Mouse (Mus musculus): Measurements from ENCODE around the gene Smim12. TPM values are rescaled to one million over a fixed set of nuclear protein-coding genes. Genes with fewer than 3 reads are reported as not detected.

Smim12 gene
- polyA plus RNA-seq, 1 experiment, result 18.1 TPM

GRCm38 (mm10) chr4:127203081-127203480 lies 40.5 kb upstream of the Smim12 start:
- Histone ChIP-seq H3K27me3 (ENCODE audit: control insufficient read depth, insufficient read depth, low read length) (no peaks in the 10 kb centered on the region), H3K36me3 (ENCODE audit: control insufficient read depth, insufficient read depth, low read length) (no peaks in the 10 kb centered on the region), H3K4me3 (ENCODE audit: low read depth, low read length) (no peak overlapping the region), H3K4me1 (ENCODE audit: control insufficient read depth, insufficient read depth, insufficient read length, low read length) (no peaks in the 10 kb centered on the region), H3K27ac (ENCODE audit: insufficient read depth, low read depth, low read length) (no peak overlapping the region)
- TF ChIP-seq POLR2A (IDR thresholded peaks at IDR 0.05; ENCODE audit: low read depth, low read length) (no peak), CTCF (IDR thresholded peaks at IDR 0.05; ENCODE audit: extremely low read depth, insufficient read length, insufficient replicate concordance, low read depth, low read length) (no peak)
- 55% methylated on average over 1 of the region's 1 CpGs for WGBS

GRCm38 (mm10) chr4:127211318-127211717 lies 32.3 kb upstream of the Smim12 start:
- Histone ChIP-seq H3K36me3 (ENCODE audit: control insufficient read depth, insufficient read depth, low read length) (no peaks in the 10 kb centered on the region), H3K27ac (ENCODE audit: insufficient read depth, low read depth, low read length) (no peak overlapping the region), H3K4me1 (ENCODE audit: control insufficient read depth, insufficient read depth, insufficient read length, low read length) (no peaks in the 10 kb centered on the region), H3K4me3 (ENCODE audit: low read depth, low read length) (no peak overlapping the region), H3K27me3 (ENCODE audit: control insufficient read depth, insufficient read depth, low read length) (0 out of 2 replicates have a peak, but pooled peaks cover 2% of the 10 kb centered on the region)
- no peak for TF ChIP-seq CTCF (IDR thresholded peaks at IDR 0.05; ENCODE audit: extremely low read depth, insufficient read length, insufficient replicate concordance, low read depth, low read length)
- 81% methylated on average over 9 of the region's 9 CpGs for WGBS

DNA sequence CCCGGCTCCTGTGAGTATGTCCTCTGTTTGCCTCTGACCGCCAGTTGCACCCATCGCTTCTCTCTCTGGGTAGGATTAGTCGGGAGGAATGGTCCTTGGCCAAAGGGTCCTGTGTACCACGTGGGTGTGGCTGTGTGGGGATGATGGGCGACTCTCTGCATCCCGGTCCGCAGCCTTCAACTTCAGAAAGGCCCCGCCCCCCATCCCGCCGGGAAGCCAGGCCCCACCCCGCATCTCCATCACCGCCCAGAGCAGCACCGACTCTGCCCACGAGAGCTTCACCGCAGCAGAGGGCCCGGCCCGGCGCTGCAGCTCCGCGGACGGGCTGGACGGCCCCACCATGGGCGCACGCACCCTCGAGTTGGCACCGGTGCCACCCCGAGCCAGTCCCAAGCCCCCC lies 29.1 kb upstream of the Smim12 start:
- Histone ChIP-seq H3K36me3 (ENCODE audit: control insufficient read depth, insufficient read depth, low read length) (no peaks in the 10 kb centered on the region), H3K27me3 (ENCODE audit: control insufficient read depth, insufficient read depth, low read length) (0 out of 2 replicates have a peak, but pooled peaks cover 2% of the 10 kb centered on the region), H3K27ac (ENCODE audit: insufficient read depth, low read depth, low read length) (no peak overlapping the region), H3K4me3 (ENCODE audit: low read depth, low read length) (no peak overlapping the region), H3K4me1 (ENCODE audit: control insufficient read depth, insufficient read depth, insufficient read length, low read length) (no peaks in the 10 kb centered on the region)
- WGBS, result 18% methylated on average over 27 of the region's 28 CpGs
- no peak for TF ChIP-seq POLR2A (IDR thresholded peaks at IDR 0.05; ENCODE audit: low read depth, low read length)
- no peak for TF ChIP-seq CTCF (IDR thresholded peaks at IDR 0.05; ENCODE audit: extremely low read depth, insufficient read length, insufficient replicate concordance, low read depth, low read length)

DNA sequence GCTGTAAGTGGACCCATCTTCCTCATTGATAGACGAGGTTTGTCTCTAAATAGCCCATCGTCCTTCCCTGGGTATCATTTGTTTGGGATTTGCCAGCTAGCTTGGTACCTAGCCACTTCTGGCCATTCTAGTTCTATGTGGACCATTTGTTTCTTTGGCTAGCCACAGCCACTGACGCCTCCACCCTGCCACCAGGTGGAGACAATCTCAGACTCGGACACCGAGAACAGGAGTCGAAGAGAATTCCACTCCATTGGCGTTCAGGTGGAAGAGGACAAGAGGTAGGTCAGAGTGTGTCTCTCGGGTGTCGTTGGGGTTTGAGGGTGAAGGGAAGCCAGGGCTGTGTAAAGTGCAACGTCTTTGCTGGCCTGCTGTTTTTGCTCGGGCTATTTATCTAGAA lies 28.5 kb upstream of the Smim12 start:
- Histone ChIP-seq H3K36me3 (ENCODE audit: control insufficient read depth, insufficient read depth, low read length) (no peaks in the 10 kb centered on the region), H3K4me1 (ENCODE audit: control insufficient read depth, insufficient read depth, insufficient read length, low read length) (no peaks in the 10 kb centered on the region), H3K27ac (ENCODE audit: insufficient read depth, low read depth, low read length) (no peak overlapping the region), H3K4me3 (ENCODE audit: low read depth, low read length) (no peak overlapping the region), H3K27me3 (ENCODE audit: control insufficient read depth, insufficient read depth, low read length) (0 out of 2 replicates have a peak, but pooled peaks cover 2% of the 10 kb centered on the region)
- TF ChIP-seq CTCF (IDR thresholded peaks at IDR 0.05; ENCODE audit: extremely low read depth, insufficient read length, insufficient replicate concordance, low read depth, low read length) (no peak; the same call in 1 of the 2 replicates), POLR2A (IDR thresholded peaks at IDR 0.05; ENCODE audit: low read depth, low read length) (no peak)
- WGBS, result 43% methylated on average over 11 of the region's 11 CpGs

- Histone ChIP-seq H3K27ac (ENCODE audit: insufficient read depth, low read depth, low read length) (no peak overlapping the region), H3K4me1 (ENCODE audit: control insufficient read depth, insufficient read depth, insufficient read length, low read length) (no peaks in the 10 kb centered on the region), H3K27me3 (ENCODE audit: control insufficient read depth, insufficient read depth, low read length) (0 out of 2 replicates have a peak, but pooled peaks cover 2% of the 10 kb centered on the region), H3K36me3 (ENCODE audit: control insufficient read depth, insufficient read depth, low read length) (no peaks in the 10 kb centered on the region), H3K4me3 (ENCODE audit: low read depth, low read length) (no peak overlapping the region)
- no peak for TF ChIP-seq CTCF (IDR thresholded peaks at IDR 0.05; ENCODE audit: extremely low read depth, insufficient read length, insufficient replicate concordance, low read depth, low read length)
- no peak for TF ChIP-seq POLR2A (IDR thresholded peaks at IDR 0.05; ENCODE audit: low read depth, low read length)
- 59% methylated on average over 6 of the region's 9 CpGs for WGBS
These were observed 27.8 kb upstream of the Smim12 start for GRCm38 (mm10) chr4:127215799-127216198.

DNA sequence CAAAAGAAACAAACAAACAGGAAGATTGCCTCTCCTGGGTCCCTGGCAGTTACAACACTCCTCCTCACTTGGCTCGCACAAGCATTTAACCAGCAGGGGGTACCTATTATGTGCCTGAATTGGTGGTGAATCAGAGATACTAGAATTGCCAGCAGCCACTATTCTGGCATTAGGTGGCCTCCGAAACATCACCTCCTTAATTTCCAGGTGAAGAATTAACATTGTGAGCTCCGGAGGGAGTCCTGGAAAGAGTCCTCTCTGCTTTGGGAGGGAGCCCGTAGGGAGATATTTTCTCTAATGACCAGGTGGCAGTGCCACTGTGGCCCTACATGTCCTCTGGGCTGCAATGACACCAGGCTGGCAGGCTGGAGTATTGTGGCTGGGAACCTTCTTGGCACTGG lies 27.3 kb upstream of the Smim12 start:
- Histone ChIP-seq H3K27ac (ENCODE audit: insufficient read depth, low read depth, low read length) (no peak overlapping the region), H3K4me1 (ENCODE audit: control insufficient read depth, insufficient read depth, insufficient read length, low read length) (no peaks in the 10 kb centered on the region), H3K4me3 (ENCODE audit: low read depth, low read length) (no peak overlapping the region), H3K27me3 (ENCODE audit: control insufficient read depth, insufficient read depth, low read length) (0 out of 2 replicates have a peak, but pooled peaks cover 1% of the 10 kb centered on the region), H3K36me3 (ENCODE audit: control insufficient read depth, insufficient read depth, low read length) (no peaks in the 10 kb centered on the region)
- 77% methylated on average over 4 of the region's 4 CpGs for WGBS
- TF ChIP-seq POLR2A (IDR thresholded peaks at IDR 0.05; ENCODE audit: low read depth, low read length) (no peak), CTCF (IDR thresholded peaks at IDR 0.05; ENCODE audit: extremely low read depth, insufficient read length, insufficient replicate concordance, low read depth, low read length) (no peak)

DNA sequence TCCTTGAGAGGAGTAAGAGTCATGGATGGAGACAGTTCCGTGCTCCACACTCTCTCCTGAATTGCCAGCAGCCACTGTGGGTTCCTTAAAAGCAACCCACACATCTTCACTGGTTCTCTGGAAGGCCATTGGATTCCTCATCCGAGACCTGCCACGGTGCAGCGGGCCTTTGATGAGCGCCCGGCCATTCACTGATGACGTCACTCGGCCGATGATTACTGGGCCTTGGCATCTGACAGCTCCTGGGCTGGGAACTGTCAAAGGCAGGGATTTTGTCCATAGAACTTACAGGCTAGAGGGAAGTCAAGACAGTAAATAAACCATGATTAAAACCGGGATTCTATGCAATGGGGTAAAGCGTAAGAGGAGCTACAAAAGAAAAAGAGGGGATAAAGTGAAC lies 26.5 kb upstream of the Smim12 start:
- no peaks in the 10 kb centered on the region for H3K27me3 ChIP-seq (ENCODE audit: control insufficient read depth, insufficient read depth, low read length)
- 70% methylated on average over 11 of the region's 11 CpGs for whole genome bisulfite sequencing
- H3K36me3 ChIP-seq (ENCODE audit: control insufficient read depth, insufficient read depth, low read length), result no peaks in the 10 kb centered on the region
- no peaks in the 10 kb centered on the region for H3K4me1 ChIP-seq (ENCODE audit: control insufficient read depth, insufficient read depth, insufficient read length, low read length)
- no peak for TF ChIP-seq POLR2A (IDR thresholded peaks at IDR 0.05; ENCODE audit: low read depth, low read length)
- TF ChIP-seq CTCF (IDR thresholded peaks at IDR 0.05; ENCODE audit: extremely low read depth, insufficient read length, insufficient replicate concordance, low read depth, low read length), result no peak
- no peak overlapping the region for H3K27ac ChIP-seq (ENCODE audit: insufficient read depth, low read depth, low read length)
- H3K4me3 ChIP-seq (ENCODE audit: low read depth, low read length), result no peak overlapping the region

All from small intestine, adult 2 months (tissue).